Mouse (Mus musculus): ENCODE measurements around the gene Acbd6. TPM values are rescaled to one million over a fixed set of nuclear protein-coding genes. Genes with fewer than 3 reads are reported as not detected.
A peak's percentile ranks its signal among the peaks of the same experiment; 100 is the strongest.

Gene Acbd6
- total RNA-seq, 2 experiments from 2014 or later: 65.9 to 66.8 TPM

GRCm38 (mm10) chr1:155646345-155647307, 88.7 kb downstream of the Acbd6 start:
- no peak for DNase-seq (ENCODE audit: low spot score)

GRCm38 (mm10) chr1:155650121-155650846, 92.4 kb downstream of the Acbd6 start:
- DNase-seq (ENCODE audit: low spot score): peak; percentile 6

GRCm38 (mm10) chr1:155654961-155655360, 97.0 kb downstream of the Acbd6 start:
- DNase-seq (ENCODE audit: low spot score): no peak

GRCm38 (mm10) chr1:155656321-155656720, 98.4 kb downstream of the Acbd6 start:
- DNase-seq (ENCODE audit: low spot score): no peak

GRCm38 (mm10) chr1:155663994-155664393, 106.1 kb downstream of the Acbd6 start:
- no peak for DNase-seq (ENCODE audit: low spot score)

GRCm38 (mm10) chr1:155675570-155675969, 117.7 kb downstream of the Acbd6 start:
- DNase-seq (ENCODE audit: low spot score): no peak

- DNase-seq (ENCODE audit: low spot score): no peak
These were observed 123.3 kb downstream of the Acbd6 start for GRCm38 (mm10) chr1:155681116-155681799.

- no peak for DNase-seq (ENCODE audit: low spot score)
These were observed 128.9 kb downstream of the Acbd6 start for GRCm38 (mm10) chr1:155686816-155687215.

- DNase-seq (ENCODE audit: low spot score): no peak
These were observed 131.2 kb downstream of the Acbd6 start for GRCm38 (mm10) chr1:155689141-155689540.

- no peak for DNase-seq (ENCODE audit: low spot score)
These were observed 131.6 kb downstream of the Acbd6 start for GRCm38 (mm10) chr1:155689558-155689957.

GRCm38 (mm10) chr1:155692230-155692629, 134.3 kb downstream of the Acbd6 start:
- DNase-seq (ENCODE audit: low spot score): no peak

- DNase-seq (ENCODE audit: low spot score): no peak
These were observed 135.1 kb downstream of the Acbd6 start for GRCm38 (mm10) chr1:155693026-155693425.

- DNase-seq (ENCODE audit: low spot score): no peak
These were observed 135.5 kb downstream of the Acbd6 start for GRCm38 (mm10) chr1:155693443-155693842.

- DNase-seq (ENCODE audit: low spot score): no peak
These were observed 140.6 kb downstream of the Acbd6 start for GRCm38 (mm10) chr1:155698373-155699159.

- no peak for DNase-seq (ENCODE audit: low spot score)
These were observed 143.0 kb downstream of the Acbd6 start for GRCm38 (mm10) chr1:155700886-155701285.

GRCm38 (mm10) chr1:155703191-155703680, 145.3 kb downstream of the Acbd6 start:
- no peak for DNase-seq (ENCODE audit: low spot score)

GRCm38 (mm10) chr1:155704182-155704581, 146.3 kb downstream of the Acbd6 start:
- no peak for DNase-seq (ENCODE audit: low spot score)

- no peak for DNase-seq (ENCODE audit: low spot score)
These were observed 155.4 kb downstream of the Acbd6 start for GRCm38 (mm10) chr1:155713306-155713705.

- DNase-seq (ENCODE audit: low spot score): no peak
These were observed 157.4 kb downstream of the Acbd6 start for GRCm38 (mm10) chr1:155715366-155715765.

GRCm38 (mm10) chr1:155717301-155717700, 159.4 kb downstream of the Acbd6 start:
- DNase-seq (ENCODE audit: low spot score): no peak

GRCm38 (mm10) chr1:155718851-155719250, 160.9 kb downstream of the Acbd6 start:
- no peak for DNase-seq (ENCODE audit: low spot score)
